Mouse (Mus musculus) v-Abl transformed pro-B cells (cell line): Measurements from ENCODE around the gene Slc28a2.
"Not testable (repeated sequence)": the region's sequence is repeated elsewhere in the genome, so short reads cannot be mapped to it uniquely, and the experiment has no call there.

Experiments
- in situ Hi-C, 2 experiments: fragments of 400-800 bp; cut with MboI; formaldehyde crosslinking; loops; one replicate each; pipeline ENCODE4 v1.15.1; 2025; ENCODE audit not compliant: unreplicated experiment in 2 of 2

Slc28a2 gene

GRCm38 (mm10) chr2:122426200-122426599 is at the start of gene Slc28a2:
TSS of gene Slc28a2 (plus strand) at chr2:122426477.
- in situ Hi-C loops = loop anchor here (5.0 kb wide), 1 partner anchor 61 kb away; no protein-coding TSS in a partner anchor

- in situ Hi-C loops = loop anchor here in 1 of 2 experiments (5.0 to 10.0 kb wide), 3 partner anchors 142 to 365 kb away; partner anchors contain the start of genes AA467197 and Sord
Measured at GRCm38 (mm10) chr2:122377215-122377674, 49.0 kb upstream of the Slc28a2 start.

- in situ Hi-C loops = loop anchor here in 1 of 2 experiments (5.0 to 10.0 kb wide), 3 partner anchors 143 to 365 kb away; partner anchors contain the start of genes AA467197 and Sord
Measured at GRCm38 (mm10) chr2:122377751-122378246, 48.5 kb upstream of the Slc28a2 start.

- in situ Hi-C loops = loop anchor here in 1 of 2 experiments (5.0 to 10.0 kb wide), 3 partner anchors 144 to 364 kb away; partner anchors contain the start of genes AA467197 and Sord
Measured at GRCm38 (mm10) chr2:122378421-122379291, 47.6 kb upstream of the Slc28a2 start.

- in situ Hi-C loops = loop anchor here in 1 of 2 experiments (5.0 to 10.0 kb wide), 3 partner anchors 144 to 363 kb away; partner anchors contain the start of genes AA467197 and Sord
Measured at GRCm38 (mm10) chr2:122379292-122379650, 47.0 kb upstream of the Slc28a2 start.

- in situ Hi-C loops = loop anchor here (5.0 to 10.0 kb wide), 3 partner anchors 86 to 244 kb away; no protein-coding TSS in a partner anchor
Measured at GRCm38 (mm10) chr2:122380768-122381311, 45.4 kb upstream of the Slc28a2 start.

GRCm38 (mm10) chr2:122381329-122382103 is 44.8 kb upstream of the Slc28a2 start:
- in situ Hi-C loops = loop anchor here (5.0 to 10.0 kb wide), 3 partner anchors 86 to 243 kb away; no protein-coding TSS in a partner anchor

- in situ Hi-C loops = loop anchor here (5.0 to 10.0 kb wide), 3 partner anchors 85 to 243 kb away; no protein-coding TSS in a partner anchor
Measured at GRCm38 (mm10) chr2:122382121-122382520, 44.2 kb upstream of the Slc28a2 start.

- in situ Hi-C loops = loop anchor here in 1 of 2 experiments (10.0 kb wide), 1 partner anchor 240 kb away; no protein-coding TSS in a partner anchor
Measured at GRCm38 (mm10) chr2:122385095-122385494, 41.2 kb upstream of the Slc28a2 start.

- in situ Hi-C loops = loop anchor here in 1 of 2 experiments (10.0 kb wide), 1 partner anchor 238 kb away; no protein-coding TSS in a partner anchor
Measured at GRCm38 (mm10) chr2:122387135-122387534, 39.1 kb upstream of the Slc28a2 start.

GRCm38 (mm10) chr2:122396150-122396549 is 30.1 kb upstream of the Slc28a2 start:
- in situ Hi-C loops = no loop called here

- in situ Hi-C loops = no loop called here
Measured at GRCm38 (mm10) chr2:122407607-122408006, 18.7 kb upstream of the Slc28a2 start.

GRCm38 (mm10) chr2:122408928-122409327 is 17.3 kb upstream of the Slc28a2 start:
- in situ Hi-C loops = no loop called here

- in situ Hi-C loops = loop anchor here (5.0 kb wide), 1 partner anchor 61 kb away; no protein-coding TSS in a partner anchor
Measured at GRCm38 (mm10) chr2:122426645-122427044, 368 bp downstream of the Slc28a2 start.

- in situ Hi-C loops = not testable (repeated sequence)
Measured at GRCm38 (mm10) chr2:122438706-122439482, 12.6 kb downstream of the Slc28a2 start.

GRCm38 (mm10) chr2:122440521-122440920 is 14.2 kb downstream of the Slc28a2 start:
- in situ Hi-C loops = not testable (repeated sequence)

GRCm38 (mm10) chr2:122441000-122441933 is 15.0 kb downstream of the Slc28a2 start:
- in situ Hi-C loops = no loop called here

- in situ Hi-C loops = loop anchor here (5.0 kb wide), 1 partner anchor 67 kb away; no protein-coding TSS in a partner anchor
Measured at GRCm38 (mm10) chr2:122450351-122450750, 24.1 kb downstream of the Slc28a2 start.
